Mouse (Mus musculus) v-Abl transformed pro-B cells (cell line): Measurements from ENCODE around the gene Pa2g4.

ENCODE experiments used
- in situ Hi-C, 2 experiments: fragments of 400-800 bp; cut with MboI; formaldehyde crosslinking; loops; one replicate each; pipeline ENCODE4 v1.15.1; 2025; ENCODE audit not compliant: unreplicated experiment in 2 of 2

Pa2g4 gene

GRCm38 (mm10) chr10:128565788-128566531, at the start of gene Pa2g4:
TSS of gene Pa2g4 (minus strand) at chr10:128565987.
- in situ Hi-C loops: no loop called here

DNA sequence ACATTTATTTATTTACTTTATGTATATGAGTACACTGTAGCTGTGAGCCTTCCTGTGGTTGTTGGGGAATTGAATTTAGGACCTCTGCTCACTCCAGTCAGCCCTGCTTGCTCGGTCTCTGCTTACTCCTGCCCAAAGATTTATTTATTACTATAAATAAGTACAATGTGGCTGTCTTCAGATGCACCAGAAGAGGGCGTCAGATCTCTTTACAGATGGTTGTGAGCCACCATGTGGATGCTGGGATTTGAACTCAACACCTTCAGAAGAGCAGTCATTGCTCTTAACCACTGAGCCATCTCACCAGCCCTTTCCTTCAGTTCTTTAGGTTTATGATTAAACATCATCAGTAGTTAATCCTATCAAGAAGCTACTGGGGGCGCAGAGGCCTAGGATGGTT, 49.1 kb upstream of the Pa2g4 start:
- in situ Hi-C loops: loop anchor here (10.0 kb wide), 1 partner anchor 280 kb away; the partner anchor contains the start of gene Gdf11 (in 2 of the 2)

DNA sequence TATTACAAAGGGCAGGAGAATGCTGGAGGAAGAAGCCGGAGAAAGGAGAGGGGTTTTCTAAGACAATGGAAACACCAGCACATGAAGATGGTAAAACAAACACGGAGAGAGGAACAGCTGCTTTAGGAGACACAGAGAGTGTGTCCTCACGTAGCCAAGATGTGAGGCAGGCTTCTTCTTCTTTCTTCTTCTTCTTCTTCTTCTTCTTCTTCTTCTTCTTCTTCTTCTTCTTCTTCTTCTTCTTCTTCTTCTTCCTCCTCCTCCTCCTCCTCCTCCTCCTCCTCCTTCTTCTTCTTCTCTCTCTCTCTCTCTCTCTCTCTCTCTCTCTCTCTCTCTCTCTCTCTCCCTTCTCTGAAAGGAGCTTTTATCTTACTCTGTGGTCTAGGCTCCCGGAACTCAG, 48.0 kb upstream of the Pa2g4 start:
- in situ Hi-C loops: loop anchor here (10.0 kb wide), 1 partner anchor 281 kb away; the partner anchor contains the start of gene Gdf11 (in 2 of the 2)

- in situ Hi-C loops: loop anchor here (10.0 kb wide), 1 partner anchor 282 kb away; the partner anchor contains the start of gene Gdf11 (in 2 of the 2)
Observed at GRCm38 (mm10) chr10:128613154-128613440, 47.3 kb upstream of the Pa2g4 start.

DNA sequence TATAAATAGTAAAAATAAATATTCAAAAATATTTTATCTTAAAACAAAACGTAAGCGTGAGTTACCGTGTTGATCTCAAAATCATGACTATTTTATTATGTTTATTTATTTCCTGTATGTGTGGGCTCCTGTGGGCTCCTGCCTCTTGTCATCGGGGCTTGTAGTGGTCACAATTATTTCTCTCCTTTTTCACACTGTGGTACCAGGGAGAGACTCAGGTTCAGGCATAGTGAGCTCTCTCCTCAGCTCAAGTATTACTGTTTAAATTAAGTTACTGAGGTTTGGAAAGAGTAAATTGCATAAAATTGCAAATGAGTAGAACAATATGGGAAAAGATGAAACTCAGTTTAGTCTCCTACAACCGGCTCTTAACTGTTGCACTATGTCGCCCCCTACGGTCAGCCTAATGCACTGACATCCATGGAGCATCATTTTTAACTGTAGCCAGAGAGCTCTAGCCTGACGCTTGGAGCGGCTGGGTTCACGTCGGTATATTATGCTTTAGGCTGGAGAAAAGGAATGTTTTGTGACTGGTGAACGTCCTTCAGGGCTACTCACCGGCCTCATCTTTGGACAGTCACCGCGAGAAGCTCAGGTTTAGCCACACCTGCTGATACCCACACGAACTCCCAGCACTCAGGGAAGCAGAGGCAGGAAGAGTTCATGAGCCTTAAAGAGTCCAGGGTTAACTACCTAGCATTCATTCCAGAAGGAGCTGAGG, 46.8 kb upstream of the Pa2g4 start:
- in situ Hi-C loops: loop anchor here (10.0 kb wide), 1 partner anchor 282 kb away; the partner anchor contains the start of gene Gdf11 (in 2 of the 2)

DNA sequence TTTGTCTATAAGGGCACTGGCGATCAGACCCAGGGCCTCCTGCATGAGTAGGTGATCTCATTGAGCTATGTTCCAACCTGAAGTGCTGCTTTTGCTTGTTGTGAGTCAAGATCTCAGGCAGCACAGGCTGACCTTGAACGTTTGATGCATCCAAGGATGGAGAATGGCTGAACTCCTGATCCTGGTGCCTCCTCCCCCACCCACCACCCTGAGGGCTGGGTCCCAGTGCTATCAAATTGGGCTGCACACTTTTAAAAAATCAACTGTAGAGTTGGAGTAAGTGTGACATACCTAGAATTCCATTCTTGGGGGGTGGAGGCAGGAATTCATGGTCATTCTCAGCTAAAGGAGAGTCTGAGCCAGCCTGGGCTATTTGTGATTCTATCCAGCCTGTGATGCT, 40.7 kb upstream of the Pa2g4 start:
- in situ Hi-C loops: loop anchor here in 1 of 2 experiments (5.0 kb wide), 1 partner anchor 44 kb away; no protein-coding TSS in a partner anchor

GRCm38 (mm10) chr10:128602470-128603128, 36.8 kb upstream of the Pa2g4 start:
- in situ Hi-C loops: loop anchor here in 1 of 2 experiments (5.0 kb wide), 1 partner anchor 40 kb away; no protein-coding TSS in a partner anchor

DNA sequence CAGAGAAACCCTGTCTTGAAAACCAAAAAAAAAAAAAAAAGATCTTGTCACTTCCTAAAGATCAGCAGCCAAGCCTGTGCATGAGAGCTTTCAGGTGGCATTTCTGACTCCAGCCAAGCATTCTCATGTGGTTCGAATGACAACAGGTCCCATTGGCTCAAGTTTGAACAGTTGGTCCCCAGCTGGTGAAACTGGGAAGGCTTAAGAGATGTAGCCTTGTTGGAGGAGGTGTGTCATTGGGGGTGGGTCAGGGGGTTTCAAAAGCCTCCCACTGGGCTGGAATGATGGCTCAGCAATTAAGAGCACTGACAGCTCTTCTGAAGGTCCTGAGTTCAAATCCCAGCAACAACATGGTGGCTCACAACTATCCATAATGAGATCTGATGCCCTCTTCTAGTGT, 35.7 kb upstream of the Pa2g4 start:
- in situ Hi-C loops: loop anchor here in 1 of 2 experiments (5.0 kb wide), 1 partner anchor 39 kb away; no protein-coding TSS in a partner anchor

GRCm38 (mm10) chr10:128598476-128598875, 32.7 kb upstream of the Pa2g4 start:
- in situ Hi-C loops: no loop called here

DNA sequence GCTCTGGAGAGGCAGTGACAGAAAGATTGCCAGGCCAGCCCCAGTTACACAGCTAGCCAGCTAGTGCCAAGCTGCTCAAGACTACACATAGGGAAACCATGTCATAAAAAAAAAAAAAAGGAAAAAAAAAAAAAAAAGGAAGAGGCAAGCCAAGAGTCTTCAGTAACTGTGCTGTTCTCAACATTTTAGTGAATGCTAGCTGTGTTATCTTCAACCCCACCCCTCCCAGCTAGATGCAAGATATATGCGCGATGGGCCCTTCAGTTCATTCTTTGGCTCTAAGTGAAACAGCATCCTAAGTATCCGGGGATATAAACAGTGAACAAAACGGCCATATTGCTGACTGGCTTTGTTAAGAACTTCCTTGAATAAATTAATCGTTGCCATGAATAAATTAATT, 27.0 kb upstream of the Pa2g4 start:
- in situ Hi-C loops: no loop called here

DNA sequence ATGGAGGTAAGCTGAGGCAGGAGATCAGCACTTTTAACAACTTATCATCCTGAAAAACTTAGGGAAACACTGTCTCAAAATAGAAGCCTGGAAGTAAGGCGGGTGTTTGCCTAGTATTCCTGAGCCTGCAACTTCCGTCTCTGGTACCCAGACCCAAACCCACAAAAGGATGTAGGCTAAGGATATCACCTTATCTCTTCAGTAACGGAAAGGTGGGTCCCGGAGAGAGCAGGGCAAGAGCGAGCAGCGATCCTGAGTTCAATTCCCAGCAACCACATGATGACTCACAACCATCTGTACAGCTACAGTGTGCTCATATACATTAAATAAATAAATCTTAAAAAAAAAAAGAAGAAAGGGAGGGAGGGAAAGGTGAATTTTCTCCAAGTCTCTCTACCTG, 25.6 kb upstream of the Pa2g4 start:
- in situ Hi-C loops: no loop called here

GRCm38 (mm10) chr10:128590193-128590690, 24.5 kb upstream of the Pa2g4 start:
- in situ Hi-C loops: no loop called here

DNA sequence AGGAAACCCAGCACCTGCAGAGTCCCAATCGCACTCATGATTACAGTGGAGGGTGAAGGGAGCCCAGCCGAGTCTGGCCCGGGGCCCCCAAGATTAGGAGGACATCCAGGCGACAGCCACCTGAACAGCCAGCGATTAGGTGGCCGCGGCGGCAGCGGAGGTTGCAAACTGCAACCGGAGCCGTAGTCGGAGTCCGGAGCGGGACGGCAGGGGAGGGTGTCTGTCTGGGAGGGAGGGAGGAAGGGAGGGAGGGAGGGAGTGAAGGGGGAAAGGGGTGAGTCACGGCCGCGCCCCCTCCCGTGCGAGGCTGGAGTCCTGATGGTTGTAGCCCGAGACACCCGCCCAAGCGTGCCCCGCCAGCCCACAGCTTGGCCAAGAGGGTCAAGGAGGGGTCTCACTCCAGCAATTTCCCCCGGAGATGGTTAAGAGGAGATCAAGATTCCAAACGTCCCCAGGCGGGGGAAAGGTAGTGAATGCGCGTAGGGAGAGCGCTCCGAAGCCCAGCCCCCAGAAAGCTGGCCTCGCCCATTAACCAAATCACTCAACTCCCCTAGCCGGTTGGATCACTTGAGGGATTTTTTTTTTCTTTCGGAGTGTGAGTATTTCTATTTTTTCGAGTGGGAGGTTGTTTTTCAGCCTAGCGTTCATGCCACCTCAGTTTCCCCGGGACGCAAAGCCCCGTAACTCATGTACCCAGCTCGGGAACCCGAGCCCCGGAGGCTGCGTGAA, 23.8 kb upstream of the Pa2g4 start, which contains the start of gene Erbb3:
TSS of gene Erbb3 (minus strand) at position 189 of the 729 bp plus-strand sequence.
- in situ Hi-C loops: no loop called here

GRCm38 (mm10) chr10:128588775-128589463, 23.1 kb upstream of the Pa2g4 start:
- in situ Hi-C loops: no loop called here

DNA sequence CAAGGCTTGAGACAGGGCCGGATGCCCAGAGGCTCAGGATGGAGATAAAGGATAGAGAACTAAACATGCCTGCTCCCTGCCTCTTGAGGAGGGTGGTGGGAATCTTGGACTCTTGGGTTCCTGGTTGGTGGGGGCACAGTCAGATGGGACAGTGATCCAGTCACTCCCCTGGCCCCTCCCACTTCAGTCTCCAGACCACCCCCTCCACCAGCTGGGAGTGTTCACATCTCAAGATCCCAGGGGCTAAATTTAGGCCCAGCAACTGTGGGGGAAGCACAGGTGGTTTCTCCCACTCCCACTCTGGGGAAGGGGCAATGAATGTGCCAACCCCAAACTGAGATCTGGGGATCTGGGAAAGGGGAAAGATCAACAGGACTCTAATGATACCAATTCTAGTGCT, 22.3 kb upstream of the Pa2g4 start:
- in situ Hi-C loops: no loop called here

- in situ Hi-C loops: no loop called here
Observed at GRCm38 (mm10) chr10:128587697-128588096, 21.9 kb upstream of the Pa2g4 start.

DNA sequence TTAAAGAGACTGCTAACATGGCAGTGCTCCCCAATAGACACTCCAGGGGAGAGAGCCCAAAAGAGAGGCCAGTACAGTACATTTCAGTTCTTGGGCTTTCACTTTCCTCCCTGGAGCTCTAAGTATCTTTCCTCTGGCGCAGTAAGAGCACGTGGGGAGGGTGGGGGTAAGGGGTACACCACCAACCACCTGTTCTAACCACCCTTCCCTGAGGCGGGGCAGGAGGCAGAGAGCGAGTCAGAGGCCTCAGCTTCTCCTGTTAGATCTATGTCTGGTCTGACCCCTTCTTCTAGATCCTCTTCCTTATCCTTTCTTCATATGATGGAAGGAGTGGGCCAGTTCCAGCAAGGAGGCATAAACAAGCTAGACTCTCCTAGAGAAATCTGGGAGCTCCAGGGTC, 21.3 kb upstream of the Pa2g4 start:
- in situ Hi-C loops: no loop called here

GRCm38 (mm10) chr10:128586546-128586945, 20.8 kb upstream of the Pa2g4 start:
- in situ Hi-C loops: no loop called here

DNA sequence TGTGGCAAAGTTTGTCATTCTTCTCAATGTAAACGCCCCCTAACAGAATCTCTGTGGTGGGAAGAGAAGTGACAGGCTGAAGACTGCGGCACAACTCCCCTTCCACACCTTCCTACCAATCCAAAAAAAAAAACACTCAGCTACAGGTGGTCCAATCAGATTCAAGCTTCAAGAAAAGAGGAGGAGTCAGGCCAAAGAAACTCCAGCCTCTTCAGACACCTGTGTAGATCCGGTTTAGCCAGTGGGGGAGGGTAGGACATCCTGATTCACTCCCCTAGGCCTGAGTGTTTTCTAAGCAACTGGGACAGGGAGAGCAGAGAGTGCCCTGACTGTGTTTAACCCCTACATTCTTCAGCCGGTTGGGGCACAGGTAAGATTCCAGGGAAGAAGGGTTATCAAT, 18.6 kb upstream of the Pa2g4 start:
- in situ Hi-C loops: no loop called here

- in situ Hi-C loops: no loop called here
Observed at GRCm38 (mm10) chr10:128583644-128584043, 17.9 kb upstream of the Pa2g4 start.
